Mouse (Mus musculus): ENCODE results near the gene Map1lc3b.
A peak's percentile ranks its signal among the peaks of the same experiment; 100 is the strongest.

The Map1lc3b gene

DNA sequence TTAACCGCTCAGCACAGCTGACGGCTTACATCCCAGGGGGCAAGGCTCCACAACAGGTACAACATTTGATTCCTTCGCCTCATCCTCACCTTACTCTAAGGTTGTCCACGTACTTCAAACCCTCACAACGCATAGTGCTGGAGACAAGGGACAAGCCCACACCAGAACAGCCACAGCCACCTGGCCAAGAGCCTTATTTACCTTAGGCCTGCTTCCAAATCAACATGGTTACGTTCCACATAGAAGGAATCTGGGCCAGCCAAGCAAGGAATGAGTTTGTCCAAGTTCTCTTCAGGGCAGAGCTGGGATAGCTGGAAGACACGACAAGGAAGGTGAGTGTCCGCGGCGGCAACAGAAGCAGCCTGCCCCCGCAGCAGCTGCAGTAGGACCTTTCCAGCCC lies 19.8 kb downstream of the Map1lc3b start:
- no peak for DNase-seq

DNA sequence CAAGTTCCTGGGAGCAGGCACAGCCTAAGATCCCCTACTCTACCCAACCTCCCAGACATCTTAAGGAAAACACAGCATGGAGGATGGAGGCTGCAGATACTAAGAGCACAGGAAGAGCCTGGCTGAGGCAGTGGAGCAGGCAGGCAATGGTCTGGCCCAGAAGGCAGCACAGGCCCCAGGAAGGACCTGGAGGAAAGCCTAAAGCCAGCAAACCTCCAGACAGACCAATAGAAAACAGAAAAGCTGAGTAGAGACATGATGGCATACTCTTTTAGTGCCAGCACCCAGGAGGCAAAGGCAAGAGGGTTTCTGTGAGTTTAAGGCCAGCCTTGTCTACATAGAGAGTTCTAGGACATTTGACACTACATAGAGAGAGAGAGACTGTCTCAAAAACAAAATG lies 23.3 kb downstream of the Map1lc3b start:
- DNase-seq, result no peak

DNA sequence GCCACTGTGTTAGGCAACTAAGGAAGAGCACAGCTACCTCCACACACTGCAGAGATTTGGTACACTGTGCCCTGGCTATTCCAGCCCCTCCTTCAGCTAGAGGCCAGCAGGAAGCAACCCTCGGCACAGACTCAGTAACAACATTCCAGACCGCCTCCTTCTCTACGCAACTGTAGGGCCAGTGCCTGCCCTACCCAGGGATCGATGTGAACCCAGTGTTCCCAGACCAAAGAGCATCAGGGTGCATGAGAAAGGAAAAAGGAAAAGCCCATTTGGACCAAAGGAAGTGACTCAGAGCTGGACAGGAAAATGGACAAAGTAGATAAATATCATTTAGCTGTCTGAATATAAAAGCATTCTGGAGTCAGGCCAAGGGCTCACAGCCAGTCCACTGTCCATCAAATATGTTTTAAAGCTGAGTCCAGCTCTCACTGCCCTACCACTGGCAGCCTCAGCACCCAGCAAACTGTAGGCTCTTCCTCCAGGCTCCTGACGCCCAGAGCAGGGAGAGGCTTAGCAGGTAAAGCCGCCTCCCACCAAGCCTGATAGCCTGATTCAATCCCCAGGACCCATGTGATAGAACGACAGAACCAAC lies 29.3 kb downstream of the Map1lc3b start:
- no peak for DNase-seq

DNA sequence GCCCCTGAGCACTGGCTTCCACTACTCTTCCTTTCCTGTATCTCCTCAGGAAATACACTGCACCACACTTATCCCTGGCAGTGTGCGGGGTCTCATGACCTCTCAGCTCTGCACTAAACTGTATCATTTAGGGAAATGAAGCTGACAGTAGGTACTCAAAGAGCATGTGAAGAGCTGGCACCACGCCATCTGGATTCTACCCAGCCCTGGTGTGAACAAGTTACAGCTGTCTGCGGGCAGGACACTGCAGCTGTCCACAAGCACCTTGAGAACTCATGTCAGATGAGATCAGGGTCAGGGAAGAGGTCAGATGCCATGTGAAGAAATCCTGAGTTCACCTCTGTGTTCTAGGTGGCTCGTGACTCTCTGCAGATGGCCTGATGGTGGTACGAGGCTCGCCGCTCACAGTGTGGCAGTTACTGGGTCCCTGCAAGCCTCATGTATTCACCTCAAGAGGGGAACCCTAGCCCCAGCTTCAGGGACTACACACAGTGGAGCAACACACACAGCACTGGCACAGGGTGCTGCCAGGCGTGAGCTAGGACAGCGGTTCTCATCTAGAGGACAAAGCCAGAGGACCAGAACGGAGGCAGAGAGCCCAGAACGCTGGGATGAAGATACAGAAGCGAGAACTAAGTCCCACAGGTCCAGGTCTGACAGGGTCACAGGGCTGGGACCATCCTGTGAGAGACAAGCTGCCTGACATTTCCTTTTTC lies 30.8 kb downstream of the Map1lc3b start:
- peak; percentile 49 for DNase-seq

DNA sequence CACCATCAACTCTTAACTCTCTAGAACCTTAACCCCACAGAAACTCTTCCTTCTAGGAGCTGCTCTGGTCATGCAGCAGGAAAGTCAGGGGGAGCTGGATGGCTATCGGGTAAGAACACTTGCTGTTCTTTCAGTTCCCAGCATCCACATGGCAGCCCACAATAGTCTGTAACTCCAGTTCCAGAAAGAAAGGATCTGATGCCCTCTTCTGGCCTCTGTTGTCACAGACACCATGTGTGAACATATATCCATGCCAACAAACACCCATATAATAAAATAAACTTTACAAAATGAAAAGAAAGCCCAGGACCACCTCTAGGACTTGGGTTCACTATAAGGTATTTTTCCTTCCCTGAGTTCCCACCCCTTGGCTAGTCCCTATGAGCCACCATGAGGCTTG lies 31.7 kb downstream of the Map1lc3b start:
- no peak for DNase-seq

DNA sequence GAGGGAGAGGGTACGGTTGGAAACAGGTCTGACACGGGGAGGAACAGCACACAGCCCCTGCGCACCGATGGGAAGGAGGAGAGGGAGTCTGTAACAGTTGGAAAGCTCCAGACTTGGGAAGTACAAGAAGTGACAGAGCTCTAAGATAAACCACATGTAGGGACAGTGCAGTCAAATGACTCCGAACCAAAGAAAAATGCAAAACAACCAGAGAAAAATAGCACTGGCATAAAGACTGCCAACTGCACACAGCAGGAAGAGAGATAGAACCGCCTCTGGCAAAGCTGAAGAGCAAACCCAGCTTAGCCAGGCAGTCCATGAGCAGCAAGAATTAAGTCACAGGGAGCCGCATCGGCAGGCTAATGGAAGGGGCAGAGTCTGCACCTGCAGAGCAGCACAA lies 32.9 kb downstream of the Map1lc3b start:
- no peak for DNase-seq

DNA sequence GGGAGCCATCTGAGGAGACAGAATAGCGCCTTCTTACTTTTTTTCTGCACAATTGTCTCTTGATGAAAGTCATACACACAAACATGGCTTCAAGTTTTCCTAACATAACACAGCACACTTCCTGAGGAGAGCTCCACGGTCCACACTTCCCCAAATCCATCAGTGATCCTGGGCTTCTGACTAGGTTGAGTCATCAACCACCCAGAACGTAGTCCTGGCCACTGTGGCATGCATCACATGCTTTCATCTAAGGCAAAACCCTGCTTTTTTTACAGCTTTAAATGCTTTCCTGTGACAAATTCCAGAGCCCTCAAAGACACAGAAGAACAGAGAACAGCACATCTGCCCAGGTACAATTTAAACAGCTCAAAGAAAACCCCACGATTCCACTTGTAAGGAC lies 38.5 kb downstream of the Map1lc3b start:
- no peak for DNase-seq

DNA sequence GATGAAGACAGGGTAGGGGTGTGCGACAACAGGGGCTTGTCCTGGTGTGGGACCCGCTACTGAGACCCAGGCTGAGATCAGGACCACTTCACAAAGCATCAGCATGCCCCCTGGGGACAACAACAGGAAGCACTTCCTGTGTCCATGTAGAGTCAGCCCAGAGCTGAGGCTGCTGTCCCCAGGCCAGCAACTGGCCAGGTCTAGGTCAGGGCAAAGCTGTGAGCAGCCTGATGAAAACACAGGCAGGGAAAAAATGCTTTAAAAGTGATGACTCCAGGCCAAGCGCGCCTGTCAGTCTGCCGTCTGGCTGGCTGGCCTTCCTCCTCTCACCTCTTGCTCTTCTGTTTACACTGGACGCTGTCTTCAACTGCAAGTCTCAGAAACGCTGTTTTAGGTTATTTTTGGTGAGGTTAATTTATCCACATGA lies 41.5 kb downstream of the Map1lc3b start:
- no peak for DNase-seq

DNA sequence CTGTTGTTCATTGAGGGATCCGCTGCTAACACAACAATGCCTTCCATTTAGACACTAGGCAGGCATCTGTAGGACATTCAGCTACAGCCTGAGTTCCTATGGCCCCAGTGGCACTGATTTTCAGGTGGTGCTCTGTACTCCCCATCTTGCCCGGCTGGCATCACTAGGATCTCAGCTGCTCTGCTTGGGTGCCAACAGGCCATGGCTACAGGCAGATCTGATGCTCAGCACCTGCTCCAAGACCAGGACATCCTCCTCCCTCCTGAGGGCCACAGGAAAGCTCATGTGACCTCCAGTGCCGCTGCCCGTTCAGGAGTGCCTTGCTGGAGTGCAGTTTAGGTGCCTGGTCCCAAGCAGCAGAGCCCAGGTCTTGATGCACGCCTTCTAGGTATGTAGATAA lies 42.2 kb downstream of the Map1lc3b start:
- DNase-seq, result no peak

DNA sequence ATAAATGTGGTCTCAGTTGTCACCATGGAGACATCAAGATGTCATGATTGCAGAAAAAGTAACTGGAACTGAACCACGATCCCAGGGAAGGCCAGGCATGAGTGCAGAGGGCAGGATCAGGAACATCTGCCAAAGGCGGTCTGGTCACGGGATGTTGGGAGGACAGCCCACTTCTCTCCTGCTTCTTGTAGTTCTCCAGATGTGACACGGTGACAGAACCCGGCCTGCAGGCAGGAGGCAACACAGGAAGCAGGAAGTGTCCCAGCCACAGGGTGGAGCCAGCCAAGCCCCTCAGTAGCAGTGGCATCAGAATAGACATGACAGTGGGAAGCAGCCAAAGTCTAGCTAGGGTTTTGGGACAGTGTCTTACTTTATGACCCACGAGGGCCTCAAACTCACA lies 45.4 kb downstream of the Map1lc3b start:
- no peak for DNase-seq

DNA sequence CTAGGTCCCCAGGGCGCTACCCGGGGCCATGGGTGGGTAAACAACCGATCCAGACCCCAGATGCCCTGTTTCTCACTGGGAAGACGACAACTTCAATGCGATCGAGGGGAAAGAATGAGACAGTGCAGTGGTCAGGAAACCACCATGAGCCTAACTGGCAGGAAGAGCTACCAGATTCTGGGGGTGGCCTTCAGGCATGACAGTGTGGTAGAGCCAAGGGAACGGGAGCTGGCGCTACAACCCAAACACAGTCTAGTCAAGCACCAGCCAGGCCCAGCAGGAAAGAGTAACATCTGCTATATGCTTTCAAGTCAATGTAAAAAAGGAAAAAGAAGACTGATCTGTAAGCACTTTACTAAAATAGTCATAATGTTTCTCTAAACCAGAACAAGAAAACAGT lies 46.0 kb downstream of the Map1lc3b start:
- DNase-seq, result no peak

DNA sequence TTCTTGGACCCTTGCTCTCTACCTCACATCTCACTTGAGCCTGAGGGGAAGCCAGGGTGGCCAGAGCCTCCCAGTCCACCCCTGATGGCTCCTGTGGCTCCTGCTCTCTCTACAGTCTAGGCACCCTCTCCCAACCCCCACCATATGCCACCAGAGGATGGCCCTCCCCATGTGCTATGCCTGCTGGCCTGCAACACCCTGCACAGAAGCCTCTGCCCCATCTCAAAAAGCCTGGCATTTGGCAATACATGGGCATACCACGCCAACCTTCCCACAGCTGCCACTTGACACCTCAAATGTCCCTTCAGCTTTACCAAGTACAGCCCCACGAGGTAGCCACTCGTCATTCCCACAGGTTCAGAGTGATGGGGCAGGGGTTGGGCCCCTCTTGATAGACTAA lies 52.6 kb downstream of the Map1lc3b start:
- no peak for DNase-seq

DNA sequence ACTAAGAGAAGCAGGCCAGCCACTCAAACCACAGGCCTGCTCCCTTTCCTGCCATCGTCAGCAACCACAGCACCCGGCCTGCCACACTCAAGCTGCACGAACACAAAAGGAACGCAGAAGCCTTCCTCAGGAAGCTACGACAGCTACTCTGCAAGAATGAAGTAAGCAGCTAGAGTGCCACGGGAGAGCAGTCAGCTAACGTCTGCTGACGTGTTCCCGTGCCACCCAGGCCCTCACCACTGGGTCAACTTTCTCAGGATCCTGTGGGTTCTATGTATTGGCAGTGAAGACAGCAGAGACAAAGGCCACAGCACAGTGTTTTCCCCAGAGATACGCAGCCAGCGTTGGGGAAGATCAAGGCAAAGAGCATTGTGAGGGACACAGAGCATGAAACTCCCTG lies 53.2 kb downstream of the Map1lc3b start:
- DNase-seq, result no peak

DNA sequence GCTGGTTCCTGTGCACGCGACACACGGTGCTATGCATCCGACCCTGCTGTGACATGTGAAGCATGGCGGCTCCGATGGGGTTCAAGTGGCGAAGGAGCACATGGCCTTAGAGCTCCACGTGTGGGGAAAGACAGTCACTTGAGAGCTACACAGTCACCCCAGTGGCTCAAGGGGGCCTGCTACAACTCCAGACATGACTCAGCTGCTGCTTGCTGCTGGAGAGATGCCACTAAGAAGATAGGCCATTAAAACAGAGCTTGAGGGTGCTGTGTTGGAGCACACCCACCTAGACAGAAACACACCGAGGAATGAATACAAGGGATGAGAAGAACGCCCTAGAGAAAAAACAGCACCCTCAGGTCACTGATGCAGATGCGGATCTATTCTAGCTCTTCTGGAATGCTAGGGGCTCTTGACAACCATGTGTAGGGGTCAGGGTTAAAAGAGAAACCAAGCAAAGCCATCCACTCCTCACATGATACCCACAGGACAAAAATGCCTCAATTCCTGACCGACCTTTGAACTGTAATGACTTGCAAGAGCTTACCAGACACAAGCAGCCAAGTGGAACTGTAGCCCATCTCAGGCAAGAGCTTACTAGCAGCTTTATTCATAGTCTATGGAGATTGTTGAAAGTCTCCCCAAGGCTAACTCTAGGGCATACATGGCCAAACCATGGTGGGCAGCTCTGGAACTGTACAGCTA lies 57.5 kb downstream of the Map1lc3b start:
- DNase-seq, result no peak

Measured in right cerebral cortex, postnatal 4 days (tissue).